Mouse (Mus musculus): Measurements from ENCODE around the gene Nexn. TPM values are rescaled to one million over a fixed set of nuclear protein-coding genes. Genes with fewer than 3 reads are reported as not detected.
"Not testable (repeated sequence)": the region's sequence is repeated elsewhere in the genome, so short reads cannot be mapped to it uniquely, and the experiment has no call there.

The Nexn gene
- polyA plus RNA-seq, 1 experiment from 2014 or later: 2.6 TPM

DNA sequence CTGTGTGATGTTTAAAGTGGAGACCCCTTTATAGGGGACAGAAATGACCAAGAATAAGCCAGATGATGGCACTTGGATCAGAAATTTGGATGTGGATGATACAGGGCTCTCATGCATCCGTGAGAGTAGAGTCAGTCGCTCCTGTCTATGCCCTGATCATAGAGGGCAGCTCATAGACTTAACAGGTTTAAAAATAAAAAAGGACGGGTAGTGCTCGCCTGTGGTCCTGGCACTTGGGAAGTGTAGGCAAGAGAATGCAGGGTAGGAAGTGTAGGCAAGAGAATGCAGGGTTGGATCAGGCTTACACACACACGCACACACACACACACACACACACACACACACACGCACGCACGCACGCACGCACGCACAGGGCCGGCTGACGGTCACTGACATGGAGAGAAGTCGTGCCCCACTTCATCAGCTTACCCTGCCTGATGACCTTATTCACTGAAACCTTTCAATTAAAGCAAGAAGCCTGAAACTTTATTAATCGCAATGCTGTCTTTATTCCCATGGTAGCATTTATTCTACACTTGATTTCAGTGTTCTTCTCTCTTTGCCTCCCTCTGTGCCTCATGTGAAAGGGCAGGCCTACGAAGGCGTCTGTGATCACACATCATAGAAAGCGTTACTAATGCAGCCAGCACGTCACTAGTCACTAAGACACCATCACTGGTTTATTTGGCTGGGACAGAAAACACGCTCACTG, 7.0 kb upstream of the Nexn start:
- no peak for ATAC-seq
- Histone ChIP-seq H3K4me3 (no peak overlapping the region), H3K9me3 (replicated peaks) (no peaks in the 10 kb centered on the region), H3K4me2 (no peak overlapping the region), H3K36me3 (ENCODE audit: poor library complexity, severe bottlenecking) (peaks cover 26% of the 10 kb centered on the region), H3K9ac (no peak overlapping the region), H3K27me3 (no peaks in the 10 kb centered on the region), H3K4me1 (no peaks in the 10 kb centered on the region), H3K27ac (no peak overlapping the region)
- 87% methylated on average over 20 of the region's 20 CpGs for WGBS

DNA sequence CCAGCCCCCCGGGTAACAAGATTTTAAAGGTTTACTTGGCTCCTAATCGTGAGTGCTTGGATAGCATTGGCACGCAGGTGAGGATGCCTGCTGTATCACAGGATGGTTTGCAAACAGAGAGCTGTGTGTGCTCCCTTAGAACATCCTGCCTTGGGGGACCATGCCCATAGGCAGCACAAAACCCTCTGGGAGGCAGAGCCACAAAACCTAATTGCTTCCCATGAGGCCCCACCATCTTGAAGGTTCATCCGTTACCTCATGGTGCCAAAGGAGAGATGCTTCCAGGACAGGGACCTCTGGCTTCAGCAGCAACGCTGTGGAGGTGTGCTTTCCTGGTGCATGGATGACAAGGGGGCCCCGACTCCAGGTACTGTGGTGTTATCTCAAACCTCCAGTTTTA, 5.7 kb upstream of the Nexn start:
- H3K9ac ChIP-seq: no peak overlapping the region
- no peaks in the 10 kb centered on the region for H3K4me1 ChIP-seq
- peaks cover 6% of the 10 kb centered on the region for H3K27me3 ChIP-seq
- ATAC-seq: no peak
- H3K27ac ChIP-seq: no peak overlapping the region
- no peaks in the 10 kb centered on the region for H3K9me3 ChIP-seq (replicated peaks)
- H3K4me2 ChIP-seq: no peak overlapping the region
- no peak overlapping the region for H3K4me3 ChIP-seq
- H3K36me3 ChIP-seq (ENCODE audit: poor library complexity, severe bottlenecking): peaks cover 20% of the 10 kb centered on the region
- 92% methylated on average over 6 of the region's 6 CpGs for WGBS

DNA sequence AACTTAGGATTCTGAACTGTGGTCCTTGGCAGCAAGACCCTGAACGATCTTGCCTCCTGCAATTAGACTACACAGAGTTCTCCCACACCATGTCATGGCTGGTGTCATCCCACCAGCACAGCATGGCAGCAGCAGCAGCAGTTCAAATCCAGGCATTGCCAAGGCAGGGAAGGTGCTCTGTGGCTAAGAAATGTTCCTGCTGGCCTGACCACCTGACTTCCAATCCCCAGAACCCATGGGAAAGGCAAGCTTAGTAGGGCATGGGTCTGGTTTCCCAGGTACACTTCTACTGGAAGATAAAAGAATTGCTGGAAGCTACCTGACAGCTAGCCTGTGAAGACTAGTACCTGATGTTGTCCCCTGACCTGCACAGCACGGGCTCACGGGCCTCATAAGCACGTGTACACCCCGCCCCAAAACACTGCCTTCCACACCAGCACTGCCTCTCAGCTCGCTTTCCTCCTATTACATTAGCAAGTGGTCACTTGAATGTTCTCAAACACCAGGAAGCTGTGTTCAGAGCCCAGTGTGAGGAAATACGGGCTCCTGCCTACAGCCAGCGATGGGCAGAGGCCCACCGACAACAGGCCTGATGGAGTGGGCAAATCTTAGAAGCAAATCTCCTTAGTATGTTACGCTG, 5.0 kb upstream of the Nexn start:
- no peak overlapping the region for H3K9ac ChIP-seq
- H3K4me1 ChIP-seq: peaks cover 2% of the 10 kb centered on the region
- peaks cover 13% of the 10 kb centered on the region for H3K36me3 ChIP-seq (ENCODE audit: poor library complexity, severe bottlenecking)
- WGBS: 90% methylated on average over 10 of the region's 10 CpGs
- no peaks in the 10 kb centered on the region for H3K9me3 ChIP-seq (replicated peaks)
- H3K4me2 ChIP-seq: no peak overlapping the region
- no peak for ATAC-seq
- no peak overlapping the region for H3K27ac ChIP-seq
- H3K4me3 ChIP-seq: no peak overlapping the region
- H3K27me3 ChIP-seq: peaks cover 13% of the 10 kb centered on the region

GRCm38 (mm10) chr3:152268099-152268498, 1.9 kb upstream of the Nexn start:
- no peak overlapping the region for H3K27ac ChIP-seq
- no peaks in the 10 kb centered on the region for H3K9me3 ChIP-seq (replicated peaks)
- no peak overlapping the region for H3K9ac ChIP-seq
- WGBS: 95% methylated on average over 14 of the region's 14 CpGs
- ATAC-seq: no peak
- H3K4me1 ChIP-seq: peaks cover 17% of the 10 kb centered on the region
- H3K36me3 ChIP-seq (ENCODE audit: poor library complexity, severe bottlenecking): peaks cover 4% of the 10 kb centered on the region; the same call in 1 of the 2 replicates
- H3K4me3 ChIP-seq: no peak overlapping the region
- H3K4me2 ChIP-seq: no peak overlapping the region
- H3K27me3 ChIP-seq: peaks cover 43% of the 10 kb centered on the region

DNA sequence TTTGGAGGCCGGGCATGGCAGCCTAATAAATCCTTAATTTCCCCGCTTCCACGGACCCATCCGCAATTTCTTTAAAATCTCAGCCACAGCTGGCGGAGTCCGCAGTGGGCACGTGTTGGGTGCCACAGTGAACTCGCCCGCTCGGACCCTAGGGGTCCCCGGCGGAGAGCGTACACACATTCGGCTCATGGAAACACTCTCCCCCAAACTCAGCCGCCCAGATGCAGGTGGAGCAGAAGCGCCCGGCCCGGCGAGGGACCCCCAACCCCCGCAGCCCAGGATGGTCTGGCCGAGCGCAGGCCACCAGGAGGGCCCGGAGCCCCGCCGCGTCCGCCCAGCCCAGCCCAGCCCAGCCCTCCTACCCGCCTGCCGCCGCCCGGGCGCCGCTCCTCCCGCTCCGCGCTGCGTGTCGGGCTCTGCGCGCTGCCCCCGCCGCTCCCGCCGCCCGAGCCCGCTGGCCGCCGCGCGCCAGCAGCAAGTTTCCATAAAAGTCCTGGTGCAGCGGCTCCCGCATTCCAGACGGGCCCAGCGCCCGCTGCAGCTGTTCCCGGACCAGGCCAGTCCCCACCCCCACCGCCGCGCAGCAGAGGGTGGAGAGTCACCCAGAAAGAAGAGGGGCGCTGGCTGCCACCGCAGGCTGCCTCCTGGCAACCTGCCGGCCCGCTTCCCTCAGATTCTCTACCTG, 657 bp downstream of the Nexn start:
- H3K4me3 ChIP-seq: peak overlapping the region; percentile 55
- H3K27me3 ChIP-seq: peaks cover 59% of the 10 kb centered on the region
- ATAC-seq: peak; percentile 80
- no peaks in the 10 kb centered on the region for H3K36me3 ChIP-seq (ENCODE audit: poor library complexity, severe bottlenecking)
- peak overlapping the region; percentile 67 for H3K9ac ChIP-seq
- WGBS: under 1% methylated on average over 56 of the region's 63 CpGs
- peaks cover 17% of the 10 kb centered on the region for H3K4me1 ChIP-seq
- peak overlapping the region; percentile 98 for H3K4me2 ChIP-seq
- no peak overlapping the region for H3K27ac ChIP-seq
- H3K9me3 ChIP-seq (replicated peaks): no peaks in the 10 kb centered on the region

GRCm38 (mm10) chr3:152264830-152265229, 1.3 kb downstream of the Nexn start:
- 25% methylated on average over 12 of the region's 12 CpGs for WGBS
- ATAC-seq: no peak
- Histone ChIP-seq H3K4me1 (peaks cover 17% of the 10 kb centered on the region), H3K27ac (no peak overlapping the region), H3K36me3 (ENCODE audit: poor library complexity, severe bottlenecking) (no peaks in the 10 kb centered on the region), H3K9me3 (replicated peaks) (no peaks in the 10 kb centered on the region), H3K4me3 (peak overlapping the region; percentile 55), H3K4me2 (peak overlapping the region; percentile 98), H3K9ac (no peak overlapping the region), H3K27me3 (peaks cover 59% of the 10 kb centered on the region)

GRCm38 (mm10) chr3:152264374-152264773, 1.8 kb downstream of the Nexn start:
- no peak overlapping the region for H3K9ac ChIP-seq
- no peak overlapping the region for H3K4me3 ChIP-seq
- peaks cover 59% of the 10 kb centered on the region for H3K27me3 ChIP-seq
- no peaks in the 10 kb centered on the region for H3K9me3 ChIP-seq (replicated peaks)
- H3K4me1 ChIP-seq: peaks cover 17% of the 10 kb centered on the region
- H3K36me3 ChIP-seq (ENCODE audit: poor library complexity, severe bottlenecking): no peaks in the 10 kb centered on the region
- no peak overlapping the region for H3K4me2 ChIP-seq
- no peak for ATAC-seq
- WGBS: 56% methylated on average over 10 of the region's 10 CpGs
- H3K27ac ChIP-seq: no peak overlapping the region

- 26% methylated on average over 8 of the region's 8 CpGs for WGBS
- H3K27me3 ChIP-seq: peaks cover 53% of the 10 kb centered on the region
These were observed 4.2 kb downstream of the Nexn start for GRCm38 (mm10) chr3:152261948-152262347.

DNA sequence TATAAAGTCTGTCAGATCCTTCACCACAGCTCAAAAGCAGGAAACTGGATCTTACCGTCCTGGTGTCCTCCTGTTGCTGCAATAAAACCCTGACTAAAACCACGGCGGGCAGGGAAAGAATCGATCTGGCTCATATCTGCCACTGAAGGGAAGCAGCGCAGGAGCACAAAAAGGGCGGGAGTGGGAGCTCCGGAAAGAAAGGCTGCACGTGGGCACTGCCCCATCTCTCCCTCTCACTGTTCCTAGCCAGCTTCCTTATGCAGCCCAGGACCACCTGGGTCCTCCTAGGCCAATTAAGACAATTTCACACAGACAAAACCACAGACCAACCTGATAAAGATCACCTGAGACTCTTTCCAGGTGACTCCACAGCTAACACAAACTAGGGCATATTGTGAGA, 4.7 kb downstream of the Nexn start:
- peaks cover 48% of the 10 kb centered on the region for H3K27me3 ChIP-seq
- H3K36me3 ChIP-seq (ENCODE audit: poor library complexity, severe bottlenecking): no peaks in the 10 kb centered on the region
- H3K9ac ChIP-seq: no peak overlapping the region
- no peak for ATAC-seq
- no peak overlapping the region for H3K4me2 ChIP-seq
- H3K9me3 ChIP-seq (replicated peaks): no peaks in the 10 kb centered on the region
- H3K27ac ChIP-seq: no peak overlapping the region
- no peak overlapping the region for H3K4me3 ChIP-seq
- peaks cover 17% of the 10 kb centered on the region for H3K4me1 ChIP-seq
- WGBS: 57% methylated on average over 8 of the region's 8 CpGs

More at GRCm38 (mm10) chr3:152261948-152262347, 4.2 kb downstream of the Nexn start:
- no peaks in the 10 kb centered on the region for H3K9me3 ChIP-seq (replicated peaks)
- no peaks in the 10 kb centered on the region for H3K36me3 ChIP-seq (ENCODE audit: poor library complexity, severe bottlenecking)
- H3K27ac ChIP-seq: no peak overlapping the region
- no peak overlapping the region for H3K4me3 ChIP-seq
- no peak overlapping the region for H3K4me2 ChIP-seq
- peaks cover 17% of the 10 kb centered on the region for H3K4me1 ChIP-seq
- ATAC-seq: no peak
- H3K9ac ChIP-seq: no peak overlapping the region

GRCm38 (mm10) chr3:152260362-152260761, 5.8 kb downstream of the Nexn start:
- ATAC-seq: no peak
- H3K36me3 ChIP-seq (ENCODE audit: poor library complexity, severe bottlenecking): no peaks in the 10 kb centered on the region
- H3K27me3 ChIP-seq: peaks cover 39% of the 10 kb centered on the region
- H3K9ac ChIP-seq: no peak overlapping the region
- no peak overlapping the region for H3K4me2 ChIP-seq
- peaks cover 7% of the 10 kb centered on the region for H3K4me1 ChIP-seq
- H3K27ac ChIP-seq: no peak overlapping the region
- H3K4me3 ChIP-seq: no peak overlapping the region
- H3K9me3 ChIP-seq (replicated peaks): no peaks in the 10 kb centered on the region
- 100% methylated on average over 1 of the region's 1 CpGs for WGBS

GRCm38 (mm10) chr3:152259409-152259808, 6.7 kb downstream of the Nexn start:
- 49% methylated on average over 8 of the region's 9 CpGs for WGBS
- H3K36me3 ChIP-seq (ENCODE audit: poor library complexity, severe bottlenecking): not testable (repeated sequence)
- peak; percentile 70 for ATAC-seq

DNA sequence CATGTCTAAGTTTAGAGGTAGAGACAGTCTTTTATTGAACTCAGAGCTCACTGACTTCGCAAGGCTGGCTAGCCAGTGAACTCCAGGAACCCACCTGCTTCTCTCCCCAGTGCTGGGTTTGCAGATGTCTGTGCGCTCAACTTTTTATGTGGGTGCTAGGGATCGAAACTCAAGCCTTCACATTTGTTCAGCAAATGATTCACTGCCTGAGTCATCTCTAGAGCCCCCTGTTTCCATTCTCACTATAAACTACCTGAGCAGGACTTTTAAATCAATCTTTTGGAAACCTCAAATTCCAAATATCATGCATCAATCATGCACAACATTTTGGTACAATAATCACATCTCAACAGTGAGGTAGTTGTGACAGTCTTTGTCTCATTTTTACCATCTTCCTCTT, 8.6 kb downstream of the Nexn start:
- H3K27me3 ChIP-seq: peaks cover 15% of the 10 kb centered on the region
- no peak for ATAC-seq
- H3K4me1 ChIP-seq: no peaks in the 10 kb centered on the region
- WGBS: 87% methylated on average over 3 of the region's 3 CpGs
- no peak overlapping the region for H3K4me2 ChIP-seq
- H3K27ac ChIP-seq: no peak overlapping the region
- no peaks in the 10 kb centered on the region for H3K36me3 ChIP-seq (ENCODE audit: poor library complexity, severe bottlenecking)
- no peak overlapping the region for H3K4me3 ChIP-seq
- no peak overlapping the region for H3K9ac ChIP-seq
- H3K9me3 ChIP-seq (replicated peaks): no peaks in the 10 kb centered on the region

More at GRCm38 (mm10) chr3:152259409-152259808, 6.7 kb downstream of the Nexn start:
- not testable (repeated sequence) for H3K9ac ChIP-seq; H3K27ac ChIP-seq; H3K4me1 ChIP-seq; H3K9me3 ChIP-seq (replicated peaks); H3K4me3 ChIP-seq; H3K4me2 ChIP-seq
- H3K27me3 ChIP-seq: peaks cover 29% of the 10 kb centered on the region

All from forebrain, embryonic 13.5 days (tissue).